Mouse (Mus musculus) spleen, adult 12 weeks (tissue): Measurements from ENCODE around the gene Ppm1l.

Source experiments
- DNase-seq: peaks from one replicate; pipeline ENCODE4 v3.0.0; 2022; ENCODE audit warnings: low spot score

The Ppm1l gene

GRCm38 (mm10) chr3:69490981-69491681 lies 174.5 kb downstream of the Ppm1l start:
- no peak for DNase-seq

GRCm38 (mm10) chr3:69494233-69495010 lies 177.8 kb downstream of the Ppm1l start:
- no peak for DNase-seq

- no peak for DNase-seq
Observed at GRCm38 (mm10) chr3:69497178-69497577, 180.5 kb downstream of the Ppm1l start.

- DNase-seq, result no peak
Observed at GRCm38 (mm10) chr3:69502009-69502408, 185.3 kb downstream of the Ppm1l start.

- DNase-seq, result no peak
Observed at GRCm38 (mm10) chr3:69502527-69502926, 185.9 kb downstream of the Ppm1l start.

- no peak for DNase-seq
Observed at GRCm38 (mm10) chr3:69505090-69505489, 188.4 kb downstream of the Ppm1l start.

- no peak for DNase-seq
Observed at GRCm38 (mm10) chr3:69506352-69506751, 189.7 kb downstream of the Ppm1l start.

GRCm38 (mm10) chr3:69509411-69509952 lies 192.8 kb downstream of the Ppm1l start:
- no peak for DNase-seq

- DNase-seq, result no peak
Observed at GRCm38 (mm10) chr3:69511881-69512280, 195.2 kb downstream of the Ppm1l start.

- DNase-seq, result no peak
Observed at GRCm38 (mm10) chr3:69512402-69512801, 195.7 kb downstream of the Ppm1l start.

GRCm38 (mm10) chr3:69515730-69516350 lies 199.2 kb downstream of the Ppm1l start:
- DNase-seq, result no peak

GRCm38 (mm10) chr3:69519188-69519587 lies 202.5 kb downstream of the Ppm1l start:
- no peak for DNase-seq

GRCm38 (mm10) chr3:69519789-69520558 lies 203.3 kb downstream of the Ppm1l start:
- DNase-seq, result no peak

GRCm38 (mm10) chr3:69522270-69522669 lies 205.6 kb downstream of the Ppm1l start:
- DNase-seq, result no peak

- DNase-seq, result no peak
Observed at GRCm38 (mm10) chr3:69524356-69525071, 207.9 kb downstream of the Ppm1l start.

- no peak for DNase-seq
Observed at GRCm38 (mm10) chr3:69525072-69525529, 208.4 kb downstream of the Ppm1l start.

GRCm38 (mm10) chr3:69527384-69527783 lies 210.7 kb downstream of the Ppm1l start:
- no peak for DNase-seq

- DNase-seq, result no peak
Observed at GRCm38 (mm10) chr3:69529576-69529975, 212.9 kb downstream of the Ppm1l start.

- no peak for DNase-seq
Observed at GRCm38 (mm10) chr3:69531511-69531910, 214.8 kb downstream of the Ppm1l start.

- no peak for DNase-seq
Observed at GRCm38 (mm10) chr3:69532687-69533086, 216.0 kb downstream of the Ppm1l start.

GRCm38 (mm10) chr3:69535486-69535885 lies 218.8 kb downstream of the Ppm1l start:
- no peak for DNase-seq
